Mouse (Mus musculus) C2C12 (cell line): ENCODE measurements around the gene Kpna6. TPM values are rescaled to one million over a fixed set of nuclear protein-coding genes. Genes with fewer than 3 reads are reported as not detected.
A peak's percentile ranks its signal among the peaks of the same experiment; 100 is the strongest.

Source experiments
- H3K27me3 ChIP-seq: one replicate; pipeline ENCODE4 v1.6.1; 2011; ENCODE audit not compliant: control insufficient read depth, insufficient read depth, insufficient read length
- H3K36me3 ChIP-seq: one replicate; pipeline ENCODE4 v1.6.1; 2011; ENCODE audit not compliant: control insufficient read depth, insufficient read depth
- H3K4me3 ChIP-seq: one replicate; pipeline ENCODE4 v1.5.1; 2011; ENCODE audit warnings: mild to moderate bottlenecking, control low read depth; ENCODE audit not compliant: poor library complexity, insufficient read depth, severe bottlenecking
- H3K79me2 ChIP-seq: one replicate; pipeline ENCODE4 v1.6.1; 2011; ENCODE audit not compliant: control insufficient read depth, insufficient read depth
- H3K79me3 ChIP-seq: one replicate; pipeline ENCODE4 v1.6.1; 2011; ENCODE audit warnings: low read depth, control low read depth
- H3ac ChIP-seq: one replicate; pipeline ENCODE3; 2011; ENCODE audit warnings: low read depth; ENCODE audit not compliant: control insufficient read depth, insufficient read length
- CEBPB ChIP-seq: IDR thresholded peaks from one replicate; pipeline ENCODE4 v1.6.1; 2011; ENCODE audit warnings: low read depth, mild to moderate bottlenecking, control low read depth, moderate library complexity
- CTCF ChIP-seq: IDR thresholded peaks from one replicate; pipeline ENCODE4 v1.5.1; 2011; ENCODE audit not compliant: control insufficient read depth, insufficient read depth, insufficient read length
- FOSL1 ChIP-seq: IDR thresholded peaks from one replicate; pipeline ENCODE4 v1.8.0; 2011; ENCODE audit warnings: mild to moderate bottlenecking, low read length; ENCODE audit not compliant: poor library complexity, insufficient read depth, severe bottlenecking
- MAX ChIP-seq: IDR thresholded peaks from one replicate; pipeline ENCODE4 v1.6.1; 2011; ENCODE audit warnings: mild to moderate bottlenecking, control low read depth
- MYOD1 ChIP-seq: IDR thresholded peaks from one replicate; pipeline ENCODE4 v1.6.1; 2011; ENCODE audit warnings: low read depth; ENCODE audit not compliant: control insufficient read depth, insufficient read length
- MYOG ChIP-seq: IDR thresholded peaks from one replicate; pipeline ENCODE4 v1.6.1; 2011; ENCODE audit not compliant: control insufficient read depth, insufficient read length; ENCODE audit errors: extremely low read depth
- USF1 ChIP-seq: IDR thresholded peaks from one replicate; pipeline ENCODE4 v1.6.1; 2011; ENCODE audit warnings: low read depth, mild to moderate bottlenecking, control low read depth, moderate library complexity
- long read RNA-seq, 2 experiments: library from polyadenylated mRNA; unstranded; transcript quantifications; one replicate each; pipeline ENCODE4 v2.0.0; 2019 to 2020
- polyA plus RNA-seq: library from polyadenylated mRNA; unstranded; fragments of >200 nt; fragmentation: generic; extraction: Trizol; gene quantifications from one replicate; pipeline ENCODE4 v1.2.1, GENCODE M21; 2012; ENCODE audit warnings: missing spikeins

Gene Kpna6
- polyA plus RNA-seq, result 23.9 TPM
- long read RNA-seq, experiment 1, full-length matches to known transcripts, result 8 of 15 reads
- long read RNA-seq, experiment 1, partial matches to known transcripts, result 1 of 15 reads
- long read RNA-seq, experiment 1, other reads (novel, unspliced or antisense), result 6 of 15 reads
- long read RNA-seq, experiment 2, full-length matches to known transcripts, result 74 of 89 reads
- long read RNA-seq, experiment 2, partial matches to known transcripts, result 1 of 89 reads
- long read RNA-seq, experiment 2, other reads (novel, unspliced or antisense), result 14 of 89 reads

DNA sequence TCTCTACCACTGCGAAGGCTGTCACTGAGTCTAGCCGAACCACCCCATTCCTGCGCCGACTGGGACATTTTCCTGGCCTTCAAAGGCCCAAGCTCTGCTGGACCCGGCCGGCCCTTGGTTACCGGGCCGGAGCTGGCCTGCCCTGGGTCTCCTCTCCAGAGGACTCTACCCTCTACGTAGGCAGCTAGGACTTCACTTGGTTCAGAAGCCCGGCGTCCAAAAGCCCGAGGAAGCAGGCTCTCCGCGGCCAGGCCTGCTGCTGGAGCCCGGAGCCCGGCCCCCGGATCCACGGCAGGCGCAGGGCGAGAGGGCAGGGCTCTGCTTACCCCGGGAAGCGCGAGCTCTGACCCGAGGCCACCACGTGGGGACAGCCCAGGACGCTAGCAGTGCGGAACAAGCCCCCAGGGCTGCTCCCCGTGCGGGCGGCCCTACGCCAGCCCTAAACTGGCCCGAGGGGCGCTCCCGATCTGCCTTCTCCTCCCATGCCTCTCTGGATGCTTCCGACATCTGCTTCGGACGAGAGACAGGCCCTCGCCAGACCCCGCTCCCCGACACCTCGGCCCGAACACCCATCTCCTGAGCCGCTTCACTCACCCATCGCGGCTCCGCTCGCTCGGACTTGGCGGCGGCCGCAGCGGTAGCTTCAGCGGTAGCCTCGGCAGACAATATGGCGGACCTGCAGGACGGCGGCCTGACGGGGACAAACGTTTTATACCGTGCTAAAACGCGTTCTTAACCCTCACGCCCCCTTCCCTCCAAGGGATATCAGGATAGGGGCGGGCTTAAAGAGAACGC, at the start of gene Kpna6:
Gene Kpna6 (minus strand): TSS at position 685 of the 795 bp plus-strand sequence.
- TF ChIP-seq CTCF (no peak), MYOD1 (no peak), CEBPB (no peak), FOSL1 (no peak), USF1 (no peak), MYOG (no peak), MAX (peak; percentile 30)
- peak within 1 kb of the TSS; percentile 91 for H3ac ChIP-seq
- H3K4me3 ChIP-seq, result peak within 1 kb of the TSS; percentile 93
- peaks cover 50% of the 10 kb centered on the region for H3K79me2 ChIP-seq
- no peaks in the 10 kb centered on the region for H3K27me3 ChIP-seq
- H3K79me3 ChIP-seq, result peaks cover 40% of the 10 kb centered on the region
- peaks cover 9% of the 10 kb centered on the region for H3K36me3 ChIP-seq

DNA sequence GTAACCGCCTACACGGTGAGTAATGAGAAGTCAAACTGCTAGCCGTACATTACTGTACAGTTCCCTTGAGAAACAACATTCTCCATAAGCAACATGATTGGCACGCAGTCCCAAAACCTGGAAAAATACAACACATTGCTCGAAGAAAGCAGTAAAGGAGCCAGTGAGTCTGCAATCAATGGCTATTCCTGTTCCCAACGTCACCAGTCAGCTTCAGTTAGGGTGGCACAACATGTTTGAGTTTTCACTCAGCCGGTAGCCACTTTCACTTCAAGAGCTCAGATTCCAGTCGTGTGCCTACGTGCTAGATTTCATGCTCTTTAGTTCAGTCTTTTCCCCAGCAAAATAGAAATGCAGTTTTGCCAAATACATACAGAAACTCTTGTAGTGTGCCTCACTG, 43.7 kb upstream of the Kpna6 start:
- Histone ChIP-seq H3K4me3 (no peak overlapping the region), H3K36me3 (peaks cover 86% of the 10 kb centered on the region), H3K79me2 (peaks cover 10% of the 10 kb centered on the region), H3ac (no peak overlapping the region), H3K79me3 (peaks cover 2% of the 10 kb centered on the region), H3K27me3 (no peaks in the 10 kb centered on the region)
- TF ChIP-seq MYOG, result no peak
- TF ChIP-seq CTCF, result no peak
- no peak for TF ChIP-seq FOSL1
- TF ChIP-seq MYOD1, result no peak
- TF ChIP-seq CEBPB, result no peak
- no peak for TF ChIP-seq MAX
- TF ChIP-seq USF1, result no peak

DNA sequence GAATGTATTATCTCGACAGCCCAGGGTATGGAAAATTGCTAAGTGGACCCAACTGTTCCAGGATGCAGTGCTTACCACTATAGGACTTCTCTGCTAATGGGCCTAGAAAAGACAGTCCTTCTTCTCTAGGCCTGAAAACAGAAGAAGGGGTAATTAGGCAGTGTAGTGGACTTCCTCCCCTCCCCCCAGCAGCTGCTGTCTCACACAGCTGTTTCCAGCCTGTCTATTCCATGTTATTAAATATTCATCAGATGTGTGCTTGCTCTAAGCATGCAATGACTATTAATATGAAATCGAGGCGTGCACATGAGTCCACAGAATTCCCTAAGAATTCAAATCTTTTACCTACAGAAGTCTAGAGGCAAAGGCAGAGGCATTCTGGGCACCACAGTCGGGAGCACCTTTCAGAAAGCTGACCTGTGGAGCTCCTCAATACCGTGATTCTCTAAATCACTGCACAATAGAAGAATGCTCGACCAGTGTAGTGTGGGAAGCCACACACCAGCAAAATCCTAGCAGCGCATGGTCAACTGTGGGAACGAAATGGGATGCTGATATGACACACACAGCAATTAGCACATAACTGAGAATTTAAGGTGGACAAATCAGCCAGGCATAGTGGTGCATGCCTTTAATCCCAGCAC, 37.0 kb upstream of the Kpna6 start:
- Histone ChIP-seq H3ac (no peak overlapping the region), H3K79me3 (no peaks in the 10 kb centered on the region), H3K79me2 (no peaks in the 10 kb centered on the region), H3K27me3 (no peaks in the 10 kb centered on the region), H3K4me3 (no peak overlapping the region), H3K36me3 (peaks cover 91% of the 10 kb centered on the region)
- no peak for TF ChIP-seq FOSL1
- TF ChIP-seq MYOD1, result no peak
- TF ChIP-seq USF1, result no peak
- no peak for TF ChIP-seq MYOG
- no peak for TF ChIP-seq CTCF
- no peak for TF ChIP-seq MAX
- TF ChIP-seq CEBPB, result no peak

DNA sequence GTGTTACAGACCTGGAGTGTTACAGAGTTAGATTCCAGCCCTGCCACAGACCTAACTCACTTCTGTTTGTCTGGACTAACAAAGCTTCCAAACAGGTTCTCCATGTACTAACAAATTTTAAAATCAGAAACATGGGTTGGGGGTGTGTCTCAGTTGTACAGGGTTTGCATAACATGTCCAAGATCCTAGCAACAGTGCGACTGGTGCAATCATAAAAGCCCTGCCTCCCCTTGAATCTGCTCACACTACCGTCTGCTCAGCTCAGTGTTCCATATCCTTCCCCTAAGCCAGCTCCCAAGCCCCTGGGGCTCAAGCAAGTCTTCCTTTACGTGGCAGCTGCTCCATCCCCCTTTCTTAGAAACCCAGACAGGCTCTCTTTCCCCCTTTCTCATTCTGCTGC, 34.2 kb upstream of the Kpna6 start:
- no peaks in the 10 kb centered on the region for H3K79me3 ChIP-seq
- H3ac ChIP-seq, result no peak overlapping the region
- no peaks in the 10 kb centered on the region for H3K79me2 ChIP-seq
- no peak for TF ChIP-seq USF1
- TF ChIP-seq MYOD1, result no peak
- no peak for TF ChIP-seq MAX
- TF ChIP-seq CEBPB, result no peak
- TF ChIP-seq MYOG, result no peak
- TF ChIP-seq FOSL1, result no peak
- TF ChIP-seq CTCF, result no peak
- H3K27me3 ChIP-seq, result no peaks in the 10 kb centered on the region
- peaks cover 78% of the 10 kb centered on the region for H3K36me3 ChIP-seq
- H3K4me3 ChIP-seq, result no peak overlapping the region

DNA sequence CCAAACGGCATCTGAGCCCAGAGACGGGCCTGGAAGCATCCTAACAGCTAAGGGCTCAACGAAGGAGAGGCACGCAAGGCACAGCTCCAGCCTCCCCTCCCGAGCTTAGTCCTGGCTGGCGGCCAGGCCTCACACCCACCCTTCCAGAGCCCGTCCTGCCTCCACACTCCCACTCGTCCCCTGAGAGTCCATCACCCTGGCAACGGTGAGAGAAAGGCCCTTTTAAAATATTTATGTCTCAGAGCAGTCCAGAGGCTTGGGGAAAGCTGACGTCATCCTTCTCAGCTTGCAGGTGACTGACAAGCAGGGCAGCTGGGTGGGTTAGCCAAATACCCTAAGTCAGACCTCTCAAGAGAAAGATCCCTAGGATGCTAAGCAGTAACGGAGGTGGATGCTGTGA, 29.9 kb upstream of the Kpna6 start:
- H3K27me3 ChIP-seq, result no peaks in the 10 kb centered on the region
- H3K36me3 ChIP-seq, result peaks cover 40% of the 10 kb centered on the region
- H3K79me3 ChIP-seq, result no peaks in the 10 kb centered on the region
- no peaks in the 10 kb centered on the region for H3K79me2 ChIP-seq
- TF ChIP-seq MYOD1, result peak; percentile 62
- no peak for TF ChIP-seq FOSL1
- H3ac ChIP-seq, result no peak overlapping the region
- H3K4me3 ChIP-seq, result no peak overlapping the region
